Mouse (Mus musculus): Measurements from ENCODE around the gene Tubb4b.

Gene Tubb4b

GRCm38 (mm10) chr2:25237522-25237921 is 13.0 kb upstream of the Tubb4b start:
- Histone ChIP-seq H3K27me3 (ENCODE audit: control insufficient read depth, insufficient read depth, low read length, poor library complexity, severe bottlenecking) (0 out of 2 replicates have a peak, but pooled peaks cover 3% of the 10 kb centered on the region), H3K36me3 (ENCODE audit: control insufficient read depth, insufficient read depth, low read length, poor library complexity, severe bottlenecking) (no peaks in the 10 kb centered on the region)
- no peak for DNase-seq (ENCODE audit: low read depth, low spot score)

DNA sequence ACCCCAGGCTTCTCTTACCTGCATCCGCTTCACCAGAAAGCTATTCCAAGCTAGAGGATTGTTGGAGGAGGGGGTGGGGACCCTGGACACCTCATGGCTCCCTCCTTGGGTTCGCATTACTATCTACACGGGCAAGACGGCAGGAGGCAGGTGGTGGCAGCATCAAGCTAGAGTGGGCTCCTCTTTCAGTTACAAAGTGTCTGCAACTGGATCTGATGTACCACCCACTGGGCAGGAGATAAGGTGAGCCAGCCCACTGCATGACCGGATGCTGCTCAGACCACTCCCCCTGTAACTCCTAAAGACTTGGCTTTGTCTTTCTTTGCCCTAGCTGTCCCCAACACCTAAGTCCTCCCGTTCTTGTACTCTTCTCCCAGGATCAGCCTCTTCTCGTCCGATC is 12.1 kb upstream of the Tubb4b start, which contains the start of gene Rnf224:
Gene Rnf224, minus strand, starts transcription at position 174 of the 400 bp plus-strand sequence.
- no peaks in the 10 kb centered on the region for H3K27me3 ChIP-seq (ENCODE audit: control insufficient read depth, insufficient read depth, low read length, poor library complexity, severe bottlenecking)
- DNase-seq (ENCODE audit: low read depth, low spot score) = no peak
- H3K36me3 ChIP-seq (ENCODE audit: control insufficient read depth, insufficient read depth, low read length, poor library complexity, severe bottlenecking) = no peaks in the 10 kb centered on the region

DNA sequence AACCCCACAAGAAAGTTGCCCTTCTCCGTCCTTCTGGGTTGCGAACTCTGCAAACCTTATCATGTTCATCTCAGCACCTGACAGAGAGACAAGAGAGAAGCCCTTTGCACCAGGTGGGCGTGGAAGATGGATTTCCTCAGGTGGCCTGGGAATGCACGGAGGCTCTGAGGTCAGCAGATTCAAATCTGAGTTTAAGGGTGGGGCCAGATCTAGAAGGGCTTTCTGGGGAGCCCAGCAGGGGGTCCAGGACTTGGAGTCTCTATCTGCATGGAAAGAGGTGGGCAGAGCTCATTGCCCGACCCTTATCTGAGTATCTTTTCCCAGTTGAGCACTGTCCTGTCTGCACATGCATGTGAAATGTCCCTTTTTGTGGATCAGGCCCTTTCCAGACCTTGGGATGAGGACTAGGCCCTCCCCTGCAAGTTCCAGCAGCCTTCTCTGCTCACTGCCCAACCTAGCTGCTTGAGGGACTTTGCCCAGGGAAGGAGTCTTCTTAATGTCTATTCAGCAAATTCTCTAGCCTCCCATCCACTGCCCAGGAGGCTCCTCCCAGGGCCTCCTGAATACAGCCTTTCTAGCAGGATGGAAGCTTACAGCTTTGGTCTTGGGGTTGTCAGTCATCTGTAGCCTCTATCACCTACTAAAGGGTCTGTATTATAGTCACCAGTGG is 10.2 kb upstream of the Tubb4b start:
- no peak for DNase-seq (ENCODE audit: low read depth, low spot score)

GRCm38 (mm10) chr2:25234050-25234449 is 9.5 kb upstream of the Tubb4b start, which contains the start of gene Slc34a3:
Slc34a3 (minus strand) TSS chr2:25234364.
- H3K27me3 ChIP-seq (ENCODE audit: control insufficient read depth, insufficient read depth, low read length, poor library complexity, severe bottlenecking) = no peaks in the 10 kb centered on the region
- DNase-seq (ENCODE audit: low read depth, low spot score) = no peak
- H3K36me3 ChIP-seq (ENCODE audit: control insufficient read depth, insufficient read depth, low read length, poor library complexity, severe bottlenecking) = no peaks in the 10 kb centered on the region

More for the DNA sequence above, 10.2 kb upstream of the Tubb4b start:
- no peaks in the 10 kb centered on the region for H3K27me3 ChIP-seq (ENCODE audit: control insufficient read depth, insufficient read depth, low read length, poor library complexity, severe bottlenecking)
- H3K36me3 ChIP-seq (ENCODE audit: control insufficient read depth, insufficient read depth, low read length, poor library complexity, severe bottlenecking) = no peaks in the 10 kb centered on the region

DNA sequence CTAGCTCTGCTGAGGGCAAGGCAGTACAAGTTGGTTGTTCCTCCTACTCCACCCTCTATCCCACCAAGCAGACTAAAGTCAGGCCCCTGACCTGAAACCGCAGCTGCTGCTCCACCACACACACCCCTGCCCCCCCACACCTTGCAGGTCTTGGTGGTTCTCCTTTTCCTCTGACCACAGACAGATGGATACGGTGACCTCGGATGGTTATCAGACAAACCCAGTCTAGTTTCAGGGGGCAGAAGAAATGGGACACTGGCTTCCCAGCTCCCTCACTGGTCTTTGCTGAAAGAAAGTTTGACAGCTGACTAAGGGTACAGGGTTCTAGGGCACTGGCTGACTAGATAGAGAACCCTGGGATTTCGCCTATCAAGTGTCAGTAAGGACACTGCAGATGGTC is 8.9 kb upstream of the Tubb4b start:
- no peaks in the 10 kb centered on the region for H3K27me3 ChIP-seq (ENCODE audit: control insufficient read depth, insufficient read depth, low read length, poor library complexity, severe bottlenecking)
- no peak for DNase-seq (ENCODE audit: low read depth, low spot score)
- no peaks in the 10 kb centered on the region for H3K36me3 ChIP-seq (ENCODE audit: control insufficient read depth, insufficient read depth, low read length, poor library complexity, severe bottlenecking)

- H3K36me3 ChIP-seq (ENCODE audit: control insufficient read depth, insufficient read depth, low read length, poor library complexity, severe bottlenecking) = no peaks in the 10 kb centered on the region
- no peaks in the 10 kb centered on the region for H3K27me3 ChIP-seq (ENCODE audit: control insufficient read depth, insufficient read depth, low read length, poor library complexity, severe bottlenecking)
- DNase-seq (ENCODE audit: low read depth, low spot score) = no peak
Measured at GRCm38 (mm10) chr2:25231038-25231437, 6.5 kb upstream of the Tubb4b start.

- no peak for DNase-seq (ENCODE audit: low read depth, low spot score)
- Histone ChIP-seq H3K36me3 (ENCODE audit: control insufficient read depth, insufficient read depth, low read length, poor library complexity, severe bottlenecking) (no peaks in the 10 kb centered on the region), H3K27me3 (ENCODE audit: control insufficient read depth, insufficient read depth, low read length, poor library complexity, severe bottlenecking) (no peaks in the 10 kb centered on the region)
Measured at GRCm38 (mm10) chr2:25230581-25230980, 6.1 kb upstream of the Tubb4b start.

DNA sequence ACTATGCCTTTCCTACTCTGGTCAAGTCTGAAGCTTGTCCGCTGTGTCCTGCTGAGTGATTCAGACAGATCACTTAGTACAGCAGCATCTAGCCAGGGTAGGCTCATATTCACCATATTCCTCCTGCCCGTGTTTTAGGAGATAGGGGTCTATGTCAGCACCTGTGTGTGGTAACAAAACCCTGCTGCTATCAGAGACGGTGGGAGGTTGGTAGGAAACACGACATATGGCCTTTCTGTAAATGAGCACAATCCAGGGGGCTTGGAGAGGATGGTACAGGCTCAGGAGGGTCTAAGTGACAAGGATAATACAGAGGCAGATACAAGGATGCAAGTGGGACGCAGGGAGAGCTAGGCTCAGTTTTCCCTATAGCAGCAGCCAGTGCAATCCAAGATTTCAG is 5.1 kb upstream of the Tubb4b start:
- DNase-seq (ENCODE audit: low read depth, low spot score) = no peak

GRCm38 (mm10) chr2:25228995-25229530 is 4.6 kb upstream of the Tubb4b start:
- no peaks in the 10 kb centered on the region for H3K36me3 ChIP-seq (ENCODE audit: control insufficient read depth, insufficient read depth, low read length, poor library complexity, severe bottlenecking)
- no peak for DNase-seq (ENCODE audit: low read depth, low spot score)
- no peaks in the 10 kb centered on the region for H3K27me3 ChIP-seq (ENCODE audit: control insufficient read depth, insufficient read depth, low read length, poor library complexity, severe bottlenecking)

More for the DNA sequence above, 5.1 kb upstream of the Tubb4b start:
- Histone ChIP-seq H3K27me3 (ENCODE audit: control insufficient read depth, insufficient read depth, low read length, poor library complexity, severe bottlenecking) (no peaks in the 10 kb centered on the region), H3K36me3 (ENCODE audit: control insufficient read depth, insufficient read depth, low read length, poor library complexity, severe bottlenecking) (no peaks in the 10 kb centered on the region)

DNA sequence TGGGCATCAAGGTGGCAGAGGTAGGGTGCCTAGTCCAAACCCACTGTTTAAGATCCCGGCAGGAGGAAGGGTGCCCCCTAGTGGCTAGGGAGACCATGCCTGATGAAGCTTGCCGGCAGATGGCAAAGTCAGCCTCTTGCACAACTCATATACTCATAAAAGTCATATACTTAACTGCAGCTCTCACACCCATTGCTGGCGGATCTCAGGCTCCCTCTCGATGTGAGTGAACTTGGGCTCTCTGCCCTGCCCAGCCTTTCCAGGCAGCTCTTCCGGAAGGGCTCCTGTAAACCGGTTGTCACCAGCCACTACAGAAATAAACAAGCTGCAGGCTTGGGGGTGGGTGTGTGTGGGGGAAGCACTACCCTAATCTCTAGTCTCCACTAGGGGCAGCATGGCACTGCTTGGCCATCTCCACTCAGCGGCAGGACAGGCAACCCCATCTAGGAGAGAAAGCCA is 4.0 kb upstream of the Tubb4b start:
- DNase-seq (ENCODE audit: low read depth, low spot score) = peak; percentile 94
- Histone ChIP-seq H3K36me3 (ENCODE audit: control insufficient read depth, insufficient read depth, low read length, poor library complexity, severe bottlenecking) (no peaks in the 10 kb centered on the region), H3K27me3 (ENCODE audit: control insufficient read depth, insufficient read depth, low read length, poor library complexity, severe bottlenecking) (no peaks in the 10 kb centered on the region)

DNA sequence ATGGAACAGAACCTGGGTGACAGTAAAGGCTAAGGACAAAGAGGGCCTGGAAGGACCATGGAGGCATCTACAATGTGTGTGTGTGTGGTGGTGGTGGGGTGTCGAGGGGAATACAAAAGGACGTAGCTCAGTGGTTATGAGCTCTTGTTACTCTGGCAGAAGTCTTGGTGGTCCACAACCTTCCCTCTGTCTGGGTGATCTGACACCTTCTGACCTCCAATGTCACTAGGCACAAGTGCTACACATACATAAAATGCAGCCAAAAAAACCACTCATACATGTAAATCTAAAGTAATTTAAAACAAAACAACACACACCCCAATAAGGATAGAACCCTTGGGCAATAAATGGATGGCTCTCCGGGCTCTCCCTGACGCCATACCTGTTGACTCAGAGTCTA is 2.9 kb upstream of the Tubb4b start:
- Histone ChIP-seq H3K27me3 (ENCODE audit: control insufficient read depth, insufficient read depth, low read length, poor library complexity, severe bottlenecking) (no peaks in the 10 kb centered on the region), H3K36me3 (ENCODE audit: control insufficient read depth, insufficient read depth, low read length, poor library complexity, severe bottlenecking) (no peaks in the 10 kb centered on the region)
- DNase-seq (ENCODE audit: low read depth, low spot score) = no peak

GRCm38 (mm10) chr2:25226864-25227263 is 2.4 kb upstream of the Tubb4b start:
- Histone ChIP-seq H3K27me3 (ENCODE audit: control insufficient read depth, insufficient read depth, low read length, poor library complexity, severe bottlenecking) (no peaks in the 10 kb centered on the region), H3K36me3 (ENCODE audit: control insufficient read depth, insufficient read depth, low read length, poor library complexity, severe bottlenecking) (no peaks in the 10 kb centered on the region)
- DNase-seq (ENCODE audit: low read depth, low spot score) = no peak

DNA sequence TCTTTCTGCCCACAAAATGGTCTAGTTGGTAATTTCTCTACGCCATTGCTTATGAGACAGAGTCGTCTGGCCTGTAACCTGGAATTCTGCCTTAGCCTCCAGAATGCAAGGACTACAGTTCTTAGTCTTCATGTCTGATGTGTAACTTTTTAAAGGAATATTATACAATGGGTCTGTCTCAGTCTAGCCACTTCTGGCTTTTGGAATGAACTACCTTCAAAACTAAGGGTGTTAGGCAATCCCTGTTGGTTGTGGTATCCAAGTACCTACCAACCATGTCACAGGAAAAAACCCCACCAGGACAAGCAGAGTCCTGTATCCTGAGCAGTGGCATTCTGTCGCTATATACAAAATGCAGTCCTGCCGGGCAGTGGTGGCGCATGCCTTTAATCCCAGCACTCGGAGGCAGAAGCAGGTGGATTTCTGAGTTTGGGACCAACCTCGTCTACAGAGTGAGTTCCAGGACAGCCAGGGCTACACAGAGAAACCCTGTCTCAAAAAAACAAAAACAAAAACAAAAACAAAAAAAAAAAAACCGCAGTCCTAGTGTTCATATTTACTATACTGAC is 1.4 kb upstream of the Tubb4b start:
- Histone ChIP-seq H3K27me3 (ENCODE audit: control insufficient read depth, insufficient read depth, low read length, poor library complexity, severe bottlenecking) (no peaks in the 10 kb centered on the region), H3K36me3 (ENCODE audit: control insufficient read depth, insufficient read depth, low read length, poor library complexity, severe bottlenecking) (no peaks in the 10 kb centered on the region)
- no peak for DNase-seq (ENCODE audit: low read depth, low spot score)

DNA sequence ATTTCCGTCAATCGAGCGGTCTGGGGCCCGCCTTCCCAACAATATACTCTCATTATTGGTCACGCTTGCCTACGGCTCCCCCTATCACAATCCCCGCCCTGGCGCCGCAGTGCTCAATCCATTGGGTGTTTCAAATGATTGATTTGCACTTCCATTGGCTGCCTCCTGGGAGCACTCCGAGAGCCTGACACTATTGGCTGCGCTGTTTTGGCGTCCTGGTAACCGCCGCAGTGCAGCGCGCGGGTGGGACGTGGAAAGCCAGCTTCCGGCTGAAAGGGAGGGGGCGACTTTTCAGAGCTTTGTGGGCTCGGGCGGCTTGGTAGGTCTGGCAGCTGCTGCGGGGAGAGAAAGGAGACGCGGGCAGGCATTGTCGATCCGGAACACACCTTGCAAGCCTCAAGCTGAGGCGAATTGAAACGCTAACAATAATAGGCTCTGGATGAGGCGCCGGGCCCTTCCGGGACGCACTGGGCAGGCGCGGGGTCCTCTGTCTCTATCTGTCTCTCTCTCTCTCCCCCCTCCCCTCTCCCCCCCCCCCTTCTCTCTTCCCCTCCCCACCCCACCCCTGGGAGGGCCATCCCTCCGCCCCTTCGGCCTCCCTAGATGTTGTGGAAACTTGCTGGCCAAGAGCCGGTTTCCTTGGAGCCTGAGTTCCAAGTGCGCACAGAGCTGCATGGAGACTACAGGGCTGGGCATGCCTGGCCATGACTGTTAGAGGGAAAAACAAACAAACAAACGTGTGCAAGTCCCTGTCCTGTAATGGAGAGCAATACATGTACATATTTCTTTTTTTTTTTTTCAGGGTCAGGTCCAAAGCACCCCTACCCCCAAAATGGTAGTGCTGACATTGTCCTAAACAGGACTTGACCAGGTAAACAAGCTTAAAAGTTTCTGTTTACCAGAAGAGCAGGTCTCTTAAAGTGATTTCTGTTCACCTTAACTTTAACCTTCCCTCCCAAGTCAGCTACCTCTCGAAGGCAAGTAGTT is 557 bp upstream of the Tubb4b start:
- DNase-seq (ENCODE audit: low read depth, low spot score) = peak; percentile 99
- no peaks in the 10 kb centered on the region; the same call in 1 of the 2 replicates for H3K36me3 ChIP-seq (ENCODE audit: control insufficient read depth, insufficient read depth, low read length, poor library complexity, severe bottlenecking)
- no peaks in the 10 kb centered on the region for H3K27me3 ChIP-seq (ENCODE audit: control insufficient read depth, insufficient read depth, low read length, poor library complexity, severe bottlenecking)

Data from splenic B cell, adult 2 months (primary cell).